Mouse (Mus musculus) cerebellum, adult 11-12 months (tissue): ENCODE data around the gene Medag.
A peak's percentile ranks its signal among the peaks of the same experiment; 100 is the strongest.

Experiments used
- DNase-seq: peaks from one replicate; pipeline ENCODE4 v3.0.0; 2022

The Medag gene

DNA sequence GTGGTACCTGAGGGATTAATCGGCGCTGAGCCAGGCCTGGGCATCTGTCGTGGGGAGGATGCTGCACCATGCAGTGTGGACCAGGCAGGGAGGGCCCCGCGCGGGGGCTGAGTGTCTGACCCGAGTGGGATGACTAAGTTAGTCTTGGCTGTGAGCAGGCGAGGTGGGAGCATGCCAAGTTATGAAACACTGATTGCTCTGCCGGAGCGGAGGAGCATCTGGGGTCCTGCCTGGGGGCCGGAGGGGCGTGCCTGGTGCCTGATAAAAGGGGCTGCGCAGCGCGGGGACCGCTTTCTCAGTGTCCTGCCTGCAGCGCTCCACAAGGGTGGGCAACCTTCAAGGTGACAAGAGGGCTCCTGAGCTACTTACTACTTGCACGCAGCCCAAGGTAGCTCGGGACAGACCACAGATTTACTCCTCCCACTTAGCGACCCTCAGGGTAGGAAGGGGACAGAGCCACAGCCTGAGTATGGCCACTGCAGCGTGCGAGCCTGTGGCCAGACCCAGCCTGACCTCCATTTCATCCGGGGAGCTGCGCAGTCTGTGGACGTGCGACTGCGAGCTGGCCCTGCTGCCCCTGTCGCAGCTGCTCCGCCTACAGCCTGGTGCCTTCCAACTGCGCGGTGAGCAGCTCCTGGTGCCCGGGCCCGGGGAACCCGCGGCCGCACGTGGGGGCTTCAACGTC lies at the start of gene Medag:
TSS of gene Medag (plus strand) at position 241 of the 685 bp plus-strand sequence.
- DNase-seq = peak; percentile 77

DNA sequence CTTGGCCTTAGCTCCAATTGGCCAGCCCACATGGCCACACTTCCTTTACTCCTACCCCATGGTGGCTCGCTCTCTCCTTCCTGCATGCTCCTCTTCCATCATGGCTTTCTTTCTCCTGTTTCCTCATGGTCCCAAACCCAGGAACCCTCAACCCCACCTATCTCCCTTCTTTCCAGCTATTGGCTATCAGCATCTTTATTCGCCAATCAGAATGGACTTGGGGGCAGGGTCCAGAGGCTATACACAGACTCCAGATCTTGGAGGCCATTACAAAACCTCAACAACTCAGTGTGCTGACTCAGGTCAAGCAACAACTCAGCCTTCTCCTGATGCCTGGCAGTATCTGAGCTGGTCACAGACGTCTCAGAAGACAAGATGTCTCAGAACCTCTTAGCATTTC lies 48.9 kb upstream of the Medag start:
- DNase-seq = no peak

DNA sequence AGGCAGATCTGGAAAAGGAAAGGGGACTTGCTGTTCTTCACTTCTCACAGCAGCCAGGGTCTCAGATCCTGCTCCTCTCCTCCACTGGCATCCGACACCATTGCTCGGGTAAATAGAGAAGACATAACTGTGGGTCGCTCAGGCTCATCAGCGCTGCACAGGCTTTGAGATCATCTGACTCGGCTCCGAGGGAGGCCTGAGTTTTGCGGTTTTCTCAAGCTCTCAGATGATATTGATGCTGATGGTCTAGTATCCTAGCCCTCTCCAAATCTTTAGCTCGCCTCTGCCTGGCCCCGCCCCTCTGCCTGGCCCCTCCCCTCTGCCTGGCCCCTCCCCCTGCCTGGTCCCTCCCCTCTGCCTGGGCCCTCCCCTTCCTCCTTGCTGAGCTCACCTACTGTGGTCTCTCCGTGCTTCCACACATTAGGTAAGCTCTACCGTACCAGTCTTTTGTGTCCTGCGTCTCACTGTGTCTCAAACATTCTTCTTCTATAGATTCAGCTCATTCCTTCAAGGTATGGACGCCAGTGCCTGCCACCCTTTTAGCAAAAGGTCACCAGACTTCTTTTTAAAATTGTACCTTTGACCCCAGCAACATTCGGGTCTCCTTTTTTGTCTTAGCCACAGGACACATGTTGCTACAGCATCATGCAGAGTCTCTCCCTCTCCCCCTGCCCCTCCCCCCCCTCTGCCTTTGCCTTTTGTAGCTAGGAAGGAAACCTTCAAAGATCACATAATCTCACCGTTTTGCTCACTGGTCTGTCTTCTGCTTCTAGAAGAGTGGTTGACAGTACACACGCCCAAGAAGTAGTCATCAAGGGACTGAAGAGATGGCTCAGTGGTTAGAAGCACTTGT lies 47.4 kb upstream of the Medag start:
- DNase-seq = no peak

DNA sequence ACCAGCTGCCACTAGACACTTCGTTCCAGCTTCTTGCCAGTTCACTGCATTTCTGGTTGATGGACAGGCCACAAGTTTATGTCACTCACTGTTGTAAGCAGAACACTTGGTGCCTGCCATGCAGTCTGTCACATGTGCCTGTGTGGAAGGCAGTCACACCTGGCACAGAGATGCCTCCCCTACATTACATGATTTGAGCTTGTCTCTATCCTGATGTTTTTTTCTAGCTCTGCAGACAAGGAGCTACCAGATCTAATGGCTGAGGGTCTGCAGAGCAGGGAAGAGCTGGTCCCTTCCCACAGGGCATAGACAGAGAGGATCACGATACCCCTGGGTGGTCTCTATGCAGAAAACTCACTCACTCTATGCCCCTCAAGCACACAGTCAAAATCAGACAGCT lies 44.5 kb upstream of the Medag start:
- no peak for DNase-seq

DNA sequence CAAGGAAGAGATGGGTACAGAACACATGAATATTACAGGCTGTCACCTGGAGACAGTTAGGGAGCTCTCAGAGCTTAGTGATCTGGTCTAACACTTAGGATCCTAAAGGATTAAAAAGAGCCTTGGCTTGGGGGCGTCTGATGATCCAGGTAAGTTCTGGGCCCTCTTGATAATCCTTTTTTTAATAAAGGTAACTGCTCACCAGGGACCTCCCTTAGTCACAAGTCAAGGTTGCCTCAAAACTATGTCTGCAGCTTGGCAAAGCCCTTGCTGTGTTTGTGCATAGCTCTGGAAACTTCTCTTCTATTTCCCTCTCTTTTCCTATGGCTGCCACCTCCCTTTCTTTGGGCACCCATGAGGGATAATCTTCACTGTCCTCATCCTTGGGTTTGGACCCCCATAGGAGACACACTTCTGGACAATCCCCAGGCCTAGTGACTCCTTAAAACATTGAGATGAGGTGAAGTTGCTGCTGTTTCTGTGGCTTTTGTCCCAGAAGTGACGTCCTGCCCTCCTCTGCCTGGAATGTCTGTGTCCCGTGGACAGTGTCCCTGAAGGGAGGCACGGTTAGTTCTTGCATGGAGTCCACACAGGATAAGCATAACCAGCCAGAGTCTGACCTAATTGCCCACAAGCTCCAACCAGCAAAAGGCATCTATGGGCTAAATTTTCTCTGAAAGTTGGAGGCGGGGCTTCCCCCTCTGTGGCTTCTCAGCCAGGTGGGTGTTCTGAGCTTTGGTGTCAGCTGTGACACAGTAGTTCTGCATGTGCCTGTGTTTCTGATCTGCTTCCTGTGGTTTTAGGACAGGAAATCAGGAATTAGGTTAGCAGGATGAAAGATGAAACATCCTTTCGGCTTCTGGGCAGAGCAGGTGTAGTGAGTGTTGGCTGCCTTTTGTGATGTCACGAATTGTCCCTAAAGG lies 43.7 kb upstream of the Medag start:
- no peak for DNase-seq

DNA sequence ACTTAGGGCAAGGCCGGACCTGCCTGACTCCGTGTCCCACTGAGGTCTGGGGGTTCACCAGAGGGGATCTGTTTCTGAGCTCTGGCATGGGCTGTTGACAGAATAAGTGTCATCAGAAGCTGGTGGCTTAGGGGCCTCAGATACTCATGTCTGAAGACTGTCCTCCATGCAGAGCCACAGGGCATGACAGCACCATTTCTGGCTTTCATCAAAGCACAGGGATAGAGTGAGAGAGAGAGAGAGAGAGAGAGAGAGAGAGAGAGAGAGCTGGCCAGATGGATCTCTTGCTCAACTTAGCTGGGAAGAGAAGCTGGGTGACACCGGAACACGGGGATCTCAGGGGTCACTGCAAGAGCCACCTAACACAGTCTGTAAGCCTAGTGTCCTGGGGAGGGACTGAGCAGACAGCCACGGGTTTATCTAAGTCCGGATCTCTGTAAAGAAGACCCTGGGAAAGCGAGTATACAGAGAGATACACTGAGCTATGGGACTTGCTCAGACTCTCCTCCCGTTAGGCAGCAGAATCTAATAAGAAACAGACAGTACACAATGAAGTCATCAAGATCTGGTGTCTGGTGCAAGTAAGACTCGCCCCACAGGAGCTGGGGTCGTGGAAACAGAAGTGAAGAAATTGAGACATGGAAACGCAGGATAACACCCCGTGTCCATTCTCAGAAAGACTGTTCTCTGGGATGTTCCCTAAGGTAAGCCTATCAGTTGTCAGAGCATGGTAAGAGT lies 42.8 kb upstream of the Medag start:
- DNase-seq = no peak

DNA sequence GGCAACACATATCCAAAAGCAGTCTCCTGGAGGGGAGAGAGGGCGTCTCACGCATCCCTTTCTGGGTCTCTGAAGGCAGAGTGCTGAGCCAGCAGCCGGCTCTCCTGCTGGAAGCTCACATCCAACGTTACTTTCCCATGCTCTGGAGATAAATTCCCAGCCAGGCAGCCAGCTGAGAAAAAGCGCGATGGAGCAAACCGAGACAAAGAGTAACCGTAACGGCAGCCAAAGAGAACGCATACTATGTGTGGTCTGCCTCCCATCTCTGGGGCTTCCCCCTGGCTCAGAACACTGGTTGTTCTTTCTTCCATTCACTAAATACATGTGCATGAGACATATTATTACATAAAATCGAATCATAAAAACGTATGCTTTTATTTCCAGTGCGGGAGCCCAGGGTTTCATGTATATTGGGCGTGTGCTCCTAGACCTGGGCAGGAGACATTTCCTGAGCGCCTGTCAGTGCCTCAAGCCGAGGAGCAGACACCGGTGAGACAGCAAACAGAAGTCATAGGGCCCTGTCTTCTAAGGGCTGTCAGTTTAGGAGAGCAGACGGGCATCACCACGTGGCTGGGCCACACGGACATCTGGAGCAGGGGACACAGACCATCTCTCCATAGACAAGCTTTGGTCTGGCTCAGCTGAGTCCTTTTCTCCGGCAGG lies 42.0 kb upstream of the Medag start:
- no peak for DNase-seq

DNA sequence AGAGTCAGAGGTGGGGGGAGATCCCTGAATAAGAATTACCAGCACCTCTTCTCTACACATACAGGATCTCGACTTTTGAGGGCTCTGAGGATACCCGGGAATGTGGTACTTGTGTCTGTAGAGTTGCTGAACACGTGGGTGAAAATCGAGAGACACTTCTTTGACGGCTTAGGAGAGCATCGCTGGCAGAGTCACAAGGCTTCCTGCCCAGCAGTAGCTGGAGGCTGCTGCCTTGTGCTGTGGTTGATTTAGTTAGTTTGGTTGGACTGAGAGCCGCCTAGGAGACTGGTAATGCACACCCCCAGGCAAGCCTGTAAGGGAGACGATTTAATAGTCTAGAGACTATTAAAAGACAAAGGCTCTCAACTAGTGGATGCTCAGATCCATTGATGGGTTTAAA lies 39.5 kb upstream of the Medag start:
- no peak for DNase-seq

DNA sequence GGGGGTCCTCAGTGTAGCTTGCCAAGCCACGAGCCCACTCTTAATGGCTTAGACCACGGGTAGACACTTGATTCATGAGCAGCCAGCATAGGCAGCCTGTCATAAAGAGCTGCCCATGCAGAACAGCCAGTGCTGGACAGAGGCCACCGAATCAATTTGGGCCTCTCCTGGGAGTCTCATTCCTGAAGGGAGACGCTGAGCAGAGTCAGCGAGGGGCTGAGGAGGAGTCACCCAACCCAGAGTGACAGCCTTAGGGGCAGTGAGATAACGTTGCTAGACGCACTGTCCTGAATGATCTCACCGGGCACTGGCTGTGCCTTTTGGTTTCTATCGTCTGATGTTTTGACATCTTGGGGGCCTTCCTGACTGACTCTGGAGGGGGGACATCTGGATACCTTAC lies 38.3 kb upstream of the Medag start:
- DNase-seq = peak; percentile 5

DNA sequence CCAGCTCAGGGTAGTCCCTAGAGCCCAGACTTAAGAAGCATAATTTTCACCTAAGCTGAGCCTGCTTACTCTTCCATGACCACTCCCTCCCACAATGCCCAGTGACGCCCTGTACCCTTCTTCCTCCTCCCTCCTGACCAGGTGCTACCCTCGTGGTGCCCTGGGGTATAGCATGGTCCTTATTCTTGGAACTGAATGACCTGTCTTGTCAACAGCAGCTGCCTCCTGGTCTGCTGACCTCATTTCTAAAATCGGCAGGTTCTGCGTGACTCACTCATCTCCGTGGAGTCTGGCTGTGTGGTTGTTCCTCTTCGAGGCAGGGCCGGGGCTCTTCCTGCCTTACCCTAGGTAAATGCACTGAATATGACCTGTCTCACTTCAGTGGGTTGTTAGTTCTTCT lies 37.5 kb upstream of the Medag start:
- peak; percentile 32 for DNase-seq

DNA sequence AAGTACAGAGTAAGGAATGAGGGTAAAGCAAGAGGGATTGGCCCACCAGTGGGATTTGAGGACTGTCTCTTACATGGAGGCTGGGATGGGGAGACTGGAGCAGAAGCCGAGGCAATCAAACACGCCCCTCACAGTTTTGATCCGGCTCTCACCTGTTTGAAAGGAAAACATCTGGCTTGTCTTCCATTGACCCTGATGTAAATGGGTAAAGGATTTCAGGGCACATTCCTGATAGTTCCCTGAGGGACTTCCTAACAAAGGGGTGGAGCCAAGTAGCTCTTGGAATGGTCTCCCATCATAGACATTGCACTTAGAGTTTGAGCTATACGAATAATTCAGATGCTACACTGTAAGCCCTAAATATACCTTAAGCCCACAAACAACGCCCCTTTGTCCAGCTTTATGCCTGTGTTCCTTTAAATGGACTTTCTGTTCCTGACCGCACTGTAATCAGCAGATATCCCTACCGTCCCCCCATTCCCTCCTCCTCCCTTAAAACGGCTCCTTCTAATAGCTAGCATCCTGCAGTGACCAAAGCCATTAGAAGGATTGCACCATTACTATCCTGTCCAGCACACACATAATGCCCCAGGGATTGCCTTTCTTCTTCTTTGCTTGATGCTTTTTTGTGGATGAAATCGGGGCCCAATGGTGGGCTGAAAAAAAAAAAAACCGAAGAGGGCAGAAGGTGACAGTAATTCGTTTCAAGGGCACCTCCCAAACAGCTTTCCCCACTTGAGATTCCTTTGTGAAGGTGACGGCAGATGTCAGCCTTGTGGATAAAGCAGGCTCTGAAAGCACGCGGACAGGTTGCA lies 36.3 kb upstream of the Medag start:
- no peak for DNase-seq

DNA sequence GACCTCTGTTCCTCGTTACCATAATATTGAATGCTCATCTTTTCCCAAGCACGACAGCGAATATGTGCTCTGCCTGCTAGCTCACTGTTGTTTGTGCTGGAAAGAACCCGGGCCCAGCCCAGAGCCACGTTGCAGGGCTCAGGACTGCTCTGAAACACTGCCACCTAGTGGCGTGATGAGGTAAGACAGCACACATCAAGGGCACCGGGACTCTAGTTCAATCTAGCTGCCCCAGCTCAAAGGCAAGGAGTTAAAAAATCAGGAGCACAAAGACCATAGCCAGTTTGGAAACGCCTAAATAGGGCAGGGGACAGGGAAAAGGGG lies 35.7 kb upstream of the Medag start:
- DNase-seq = peak; percentile 73

DNA sequence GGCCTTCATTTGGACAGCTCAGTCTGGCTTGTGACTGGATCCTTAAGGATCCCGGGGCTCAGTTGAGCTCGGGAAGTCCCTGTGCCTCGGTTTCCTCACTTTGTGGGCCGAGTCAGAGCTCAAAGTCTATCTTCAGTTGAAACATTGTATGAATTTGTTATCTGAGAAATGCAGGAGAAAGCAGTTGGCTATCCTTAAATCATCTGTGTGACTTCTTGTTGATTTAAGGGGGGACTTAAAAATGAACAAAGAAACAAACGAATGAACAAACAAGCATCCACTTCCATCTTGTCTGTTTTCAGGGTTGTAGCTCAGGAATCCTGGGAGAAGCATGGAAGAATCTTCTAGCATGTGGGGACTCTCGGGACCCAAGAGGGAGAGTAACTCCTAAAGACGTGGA lies 35.2 kb upstream of the Medag start:
- no peak for DNase-seq

DNA sequence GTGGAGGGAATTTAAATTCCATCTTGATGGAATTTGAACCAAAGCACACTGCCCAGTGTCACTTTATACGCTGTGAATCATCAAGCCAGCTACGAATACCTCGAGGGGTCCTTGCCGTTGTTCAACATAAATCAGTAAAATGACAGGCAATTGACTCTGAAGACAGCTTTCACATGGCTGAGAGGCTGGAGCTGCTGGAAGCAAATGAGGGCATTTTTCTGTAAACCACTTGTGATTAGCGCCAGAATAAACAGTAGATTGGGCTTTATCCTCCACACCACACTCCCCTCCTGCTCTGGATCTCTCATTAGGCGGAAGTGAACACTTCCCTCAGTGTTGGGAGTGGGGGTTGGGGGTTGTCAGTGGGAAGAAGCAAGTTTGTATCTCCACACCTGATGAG lies 34.3 kb upstream of the Medag start:
- DNase-seq = no peak

DNA sequence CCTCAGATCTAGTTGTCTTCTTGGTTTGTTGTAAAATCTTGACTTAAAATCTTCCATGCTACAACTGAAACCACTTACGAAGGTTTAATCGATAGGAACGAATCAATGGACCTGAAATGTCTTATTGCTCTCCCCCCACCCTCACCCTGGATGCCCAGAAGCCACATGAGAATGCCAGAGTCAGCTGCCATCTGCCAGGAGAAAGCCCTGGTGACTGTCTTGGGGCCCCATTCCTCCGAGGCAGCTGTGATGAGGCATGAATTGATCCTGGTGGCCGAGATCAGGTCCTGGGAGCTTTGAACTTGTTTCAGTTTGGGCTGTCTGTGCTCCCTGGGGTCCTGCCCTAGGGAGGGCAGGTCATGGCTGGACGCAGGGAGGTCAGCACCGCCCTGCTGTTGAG lies 33.0 kb upstream of the Medag start:
- DNase-seq = no peak

DNA sequence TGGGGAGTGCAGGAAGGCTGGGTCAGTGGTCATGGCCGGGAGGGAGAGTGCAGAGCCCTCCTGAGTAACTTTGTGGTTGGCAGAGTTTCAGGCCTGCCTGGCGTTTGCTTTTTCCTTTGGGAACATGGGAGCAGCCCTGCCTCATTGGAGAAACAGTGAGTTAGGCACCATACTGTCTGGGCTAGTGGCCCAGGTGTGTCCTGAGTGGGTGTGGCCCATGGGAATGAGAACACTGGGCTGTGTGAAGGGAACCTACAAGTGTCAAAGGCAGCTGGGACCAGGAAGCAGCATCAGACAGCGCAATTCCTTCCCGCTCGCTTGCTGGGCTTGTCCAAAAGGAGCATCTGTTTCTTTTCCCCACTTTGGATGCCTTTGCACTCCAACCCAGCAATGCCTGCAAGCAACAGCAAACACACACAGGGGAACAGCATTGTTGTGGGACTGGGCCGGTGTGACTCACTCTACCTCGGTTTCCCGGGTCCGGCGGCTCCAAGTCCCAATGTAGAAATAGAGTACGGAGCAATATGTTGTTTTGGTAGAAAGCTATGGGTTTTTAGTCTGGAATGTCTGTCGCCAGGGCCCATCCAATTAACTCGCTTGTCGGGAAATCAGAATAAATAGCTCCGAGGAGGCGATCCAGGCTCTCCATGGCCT lies 32.3 kb upstream of the Medag start:
- DNase-seq = no peak

DNA sequence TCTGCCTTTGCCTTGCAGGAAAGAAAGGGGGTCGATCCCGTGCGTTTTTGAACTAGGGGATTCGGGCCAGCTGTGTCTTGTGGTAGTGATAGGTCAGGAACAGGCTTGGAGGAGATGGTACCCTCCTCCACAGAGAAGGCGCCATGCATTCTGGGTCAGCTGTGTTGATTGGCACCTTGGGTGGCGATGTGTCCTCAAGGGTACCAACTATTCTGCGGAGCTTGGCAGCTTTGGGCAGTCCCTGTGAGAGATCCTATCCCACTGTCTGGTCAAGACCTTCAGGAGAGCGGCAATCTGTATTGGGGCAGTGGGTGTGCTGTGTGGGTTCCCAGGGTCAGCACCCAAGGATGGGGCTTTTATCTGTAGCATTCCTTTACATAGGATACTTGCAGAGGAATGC lies 31.7 kb upstream of the Medag start:
- no peak for DNase-seq

DNA sequence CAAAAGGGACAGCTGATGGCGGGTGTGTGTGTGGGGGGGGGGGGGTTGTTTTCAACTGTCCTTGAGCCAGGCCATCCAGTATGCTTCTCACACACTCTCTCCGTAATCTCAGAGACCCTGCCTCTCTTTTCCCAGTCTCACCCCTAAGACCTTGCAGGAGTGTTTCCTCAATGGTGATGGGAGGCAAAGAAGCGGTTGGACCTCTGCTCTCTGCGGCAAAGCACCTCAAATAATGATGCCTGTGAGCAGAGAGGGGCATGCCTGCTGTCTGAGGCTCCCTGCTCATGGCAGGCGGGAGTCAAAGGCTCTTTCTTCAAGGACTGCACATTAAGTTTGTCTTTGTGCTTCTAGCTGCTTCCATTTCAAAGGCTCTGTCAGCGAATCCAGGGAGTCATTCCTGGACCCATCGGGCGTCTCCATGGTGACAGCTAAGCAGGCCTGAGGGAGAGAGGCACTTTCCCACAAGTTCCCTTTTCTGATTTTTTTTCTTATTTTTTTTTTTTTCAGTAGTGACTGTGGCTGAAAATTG lies 31.1 kb upstream of the Medag start:
- peak; percentile 4 for DNase-seq

DNA sequence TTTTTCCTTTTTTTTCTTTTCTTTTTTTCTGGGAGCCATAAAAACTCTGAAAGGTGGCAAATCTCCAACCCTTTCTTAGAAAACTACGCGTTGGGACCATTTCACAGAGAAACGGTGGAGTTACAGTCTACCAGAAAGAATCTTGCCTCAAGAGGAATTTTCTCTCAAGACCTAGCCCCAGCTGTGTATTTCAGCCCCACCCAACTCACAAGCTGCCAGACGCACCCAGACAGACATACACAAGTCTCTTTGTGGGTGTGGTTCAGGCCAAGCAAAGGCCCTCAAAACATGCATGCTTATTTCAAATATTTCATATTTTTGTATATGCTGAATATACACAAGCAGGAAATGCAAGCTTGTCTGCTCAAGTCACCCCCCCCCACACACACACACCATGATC lies 29.6 kb upstream of the Medag start:
- DNase-seq = no peak

DNA sequence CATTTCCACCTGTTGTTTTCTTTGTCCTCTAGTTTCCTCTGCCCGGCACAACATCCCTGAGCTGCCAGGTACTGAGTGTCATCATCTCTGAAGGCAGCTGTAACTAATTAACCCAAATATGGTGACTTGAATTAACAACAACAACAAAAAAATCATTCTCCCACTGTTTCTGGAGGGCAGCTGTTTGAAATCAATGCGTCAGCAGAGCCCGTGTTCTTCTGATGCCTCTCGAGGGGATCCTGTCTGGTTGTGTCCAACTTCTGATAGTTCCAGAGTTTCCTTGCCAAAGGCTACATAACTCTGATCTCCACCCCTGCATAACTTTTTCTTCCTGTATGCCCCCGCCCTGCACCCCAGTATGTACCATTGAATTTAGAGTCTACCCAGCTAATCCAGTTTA lies 28.9 kb upstream of the Medag start:
- DNase-seq = no peak
